Mouse (Mus musculus) lung, postnatal 10 days (tissue): Measurements from ENCODE around the gene Zkscan7.

Experiments used
- DNase-seq: peaks from one replicate; pipeline ENCODE4 v3.0.0; 2021

Zkscan7 gene

GRCm38 (mm10) chr9:122902717-122903535, 17.4 kb downstream of the Zkscan7 start:
- DNase-seq: peak; percentile 85

GRCm38 (mm10) chr9:122922436-122922835, 37.0 kb downstream of the Zkscan7 start:
- no peak for DNase-seq

- peak; percentile 84 for DNase-seq
Observed at GRCm38 (mm10) chr9:122922936-122923381, 37.5 kb downstream of the Zkscan7 start, which contains the start of gene Zfp105. TSS of gene Zfp105 (plus strand) at chr9:122923072.

- DNase-seq: no peak
Observed at GRCm38 (mm10) chr9:122928915-122929314, 43.4 kb downstream of the Zkscan7 start.
